Mouse (Mus musculus) megakaryocyte, embryonic 14.5 days (primary cell): ENCODE results near the gene Pkdcc.

ENCODE experiments used
- FLI1 ChIP-seq: IDR thresholded peaks from 2 replicates; pipeline ENCODE4 v1.6.1; 2012; ENCODE audit warnings: low read length, inconsistent platforms, mixed read lengths
- GATA1 ChIP-seq: IDR thresholded peaks from 3 replicates; pipeline ENCODE4 v1.6.1; 2012; ENCODE audit warnings: mixed read lengths, low read length, inconsistent platforms, borderline replicate concordance

DNA sequence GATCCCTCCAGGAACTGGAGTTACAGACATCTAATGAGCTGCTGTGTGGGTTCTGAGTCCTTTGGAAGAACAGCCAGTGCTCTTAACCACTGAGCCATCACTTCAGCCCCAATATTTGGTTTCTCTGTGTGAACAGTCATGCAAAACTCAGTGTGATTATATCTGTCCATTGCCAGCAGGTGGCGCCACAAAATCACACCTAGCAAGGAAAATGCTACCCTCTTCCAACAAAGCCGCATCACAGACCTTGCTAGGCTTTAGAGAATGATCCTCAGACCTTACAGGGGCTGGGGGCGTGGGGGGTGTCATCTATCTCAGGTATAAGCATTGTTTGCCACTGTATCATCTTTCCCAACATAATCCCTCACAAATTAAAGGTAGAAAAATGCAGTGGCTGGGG, 56.4 kb downstream of the Pkdcc start:
- TF ChIP-seq GATA1 (no peak), FLI1 (no peak)
